Mouse (Mus musculus) kidney, embryonic 16.5 days (tissue): ENCODE results near the gene Hoxc5. TPM values are rescaled to one million over a fixed set of nuclear protein-coding genes. Genes with fewer than 3 reads are reported as not detected.

Source experiments
- ATAC-seq: fragments of 200-750 bp; cut with Nextera tagmentation; 2 replicates; pipeline ENCODE4 v1.8.0; 2017; ENCODE audit warnings: moderate TSS enrichment; ENCODE audit not compliant: low FRiP score, low TSS enrichment
- H3K27ac ChIP-seq: fragments of 300-500 bp; sonication (generic); 2 replicates; pipeline ENCODE4 v1.5.1; 2014; ENCODE audit warnings: low read length
- H3K27me3 ChIP-seq: fragments of 300-500 bp; sonication (generic); 2 replicates; pipeline ENCODE4 v1.6.1; 2014; ENCODE audit warnings: low read length, control low read depth, mixed read lengths; ENCODE audit not compliant: insufficient read depth
- H3K36me3 ChIP-seq: fragments of 300-500 bp; sonication (generic); 2 replicates; pipeline ENCODE4 v1.6.1; 2014; ENCODE audit warnings: low read length, control low read depth, mixed read lengths; ENCODE audit not compliant: insufficient read depth
- H3K4me1 ChIP-seq: fragments of 300-500 bp; sonication (generic); 2 replicates; pipeline ENCODE4 v1.6.1; 2014; ENCODE audit warnings: low read length, control low read depth, mixed read lengths; ENCODE audit not compliant: insufficient read depth
- H3K4me2 ChIP-seq: fragments of 300-500 bp; sonication (generic); replicated peaks from 2 replicates; pipeline ENCODE4 v1.6.1; 2014; ENCODE audit warnings: low read depth, low read length
- H3K4me3 ChIP-seq: fragments of 300-500 bp; sonication (generic); 2 replicates; pipeline ENCODE4 v1.5.1; 2014; ENCODE audit warnings: mild to moderate bottlenecking, low read length
- H3K9ac ChIP-seq: fragments of 300-500 bp; sonication (generic); replicated peaks from 2 replicates; pipeline ENCODE4 v1.6.1; 2014; ENCODE audit warnings: low read length
- H3K9me3 ChIP-seq: fragments of 300-500 bp; sonication (generic); 2 replicates; pipeline ENCODE4 v1.6.1; 2016; ENCODE audit warnings: low read length, control low read depth
- WGBS: fragments of 180-500 bp; shearing (Covaris S2); extraction: QIAGEN DNeasy Blood & Tissue Kit; methylation state at CpG from one replicate; pipeline ENCODE4 v1.1.7; 2014; 5-methylcytosine and 5-hydroxymethylcytosine counted together
- polyA plus RNA-seq: library from polyadenylated mRNA; unstranded; fragments of >200 nt; fragmentation: Nextera tagmentation; extraction: Ambion mirVana; gene quantifications from 2 replicates; pipeline ENCODE4 v1.2.1, GENCODE M21; 2015

Hoxc5 gene
- polyA plus RNA-seq, 1 experiment from 2014 or later = 4.3 TPM

DNA sequence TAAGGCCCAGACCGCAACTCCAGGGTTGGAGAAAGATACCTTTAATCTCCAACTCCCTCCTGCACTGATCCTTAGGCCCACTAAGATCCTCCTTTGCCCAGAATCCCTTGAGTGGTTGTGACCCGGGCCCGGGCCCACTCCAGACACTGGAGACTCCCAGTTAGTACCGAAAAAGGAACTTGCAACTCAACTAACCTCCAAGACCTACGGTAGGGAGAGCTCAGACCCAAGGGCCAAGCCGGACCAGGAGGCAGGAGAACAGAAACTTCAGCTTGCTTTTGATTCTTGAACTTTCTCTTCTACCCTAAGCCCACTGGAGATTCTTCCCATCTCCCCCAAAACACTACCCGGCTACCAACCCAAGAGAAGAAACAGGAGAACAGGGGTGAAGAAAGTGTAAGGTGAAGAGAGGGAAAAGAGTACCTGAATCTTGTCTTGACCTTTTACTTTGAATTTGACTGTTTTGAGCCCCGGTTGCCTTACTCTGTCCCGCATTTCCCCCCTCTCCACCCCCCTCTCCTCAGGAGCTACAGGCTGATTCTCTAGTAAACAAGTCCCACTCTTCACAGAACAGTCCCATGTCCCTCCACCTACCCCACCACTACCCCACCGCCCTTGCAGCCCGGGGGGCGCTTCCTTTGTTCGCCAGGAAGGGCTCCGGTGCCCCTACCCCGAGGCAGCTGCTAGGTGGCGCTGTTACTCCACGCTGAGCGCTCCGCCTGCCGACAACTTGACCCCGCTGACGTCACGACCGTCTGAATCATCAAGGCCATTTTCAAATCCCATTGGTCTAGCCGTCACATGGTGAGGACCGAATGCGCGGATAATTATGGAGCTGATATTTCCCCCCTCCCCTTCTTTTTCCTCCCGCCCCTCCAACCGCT is 1.1 kb upstream of the Hoxc5 start:
- no peaks in the 10 kb centered on the region for H3K36me3 ChIP-seq
- H3K27ac ChIP-seq = peak overlapping the region; percentile 94
- H3K4me3 ChIP-seq = peak overlapping the region; percentile 65
- ATAC-seq = peak; percentile 80
- H3K4me1 ChIP-seq = peaks cover 21% of the 10 kb centered on the region
- peaks cover 24% of the 10 kb centered on the region for H3K27me3 ChIP-seq
- H3K9me3 ChIP-seq = no peaks in the 10 kb centered on the region
- peak overlapping the region; percentile 84 for H3K4me2 ChIP-seq
- WGBS = 3% methylated on average over 29 of the region's 30 CpGs
- peak overlapping the region; percentile 90 for H3K9ac ChIP-seq

DNA sequence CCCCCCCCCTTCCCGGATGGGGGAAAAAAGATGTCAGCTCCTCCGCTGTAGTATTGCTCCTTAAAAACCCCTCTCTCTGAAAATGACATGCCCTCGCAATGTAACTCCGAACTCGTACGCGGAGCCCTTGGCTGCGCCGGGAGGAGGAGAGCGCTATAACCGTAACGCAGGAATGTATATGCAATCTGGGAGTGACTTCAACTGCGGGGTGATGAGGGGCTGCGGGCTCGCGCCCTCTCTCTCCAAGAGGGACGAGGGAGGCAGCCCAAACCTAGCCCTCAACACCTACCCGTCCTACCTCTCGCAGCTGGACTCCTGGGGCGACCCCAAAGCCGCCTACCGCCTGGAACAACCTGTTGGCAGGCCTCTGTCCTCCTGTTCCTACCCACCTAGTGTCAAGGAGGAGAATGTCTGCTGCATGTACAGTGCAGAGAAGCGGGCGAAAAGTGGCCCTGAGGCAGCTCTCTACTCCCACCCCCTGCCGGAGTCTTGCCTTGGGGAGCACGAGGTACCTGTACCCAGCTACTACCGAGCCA is 399 bp upstream of the Hoxc5 start, which contains the start of gene Hoxc10:
TSS of gene Hoxc10 (plus strand) at position 21 of the 536 bp plus-strand sequence.
- ATAC-seq = peak; percentile 58
- Histone ChIP-seq H3K4me2 (peak within 1 kb of the TSS; percentile 84), H3K4me1 (peaks cover 22% of the 10 kb centered on the region), H3K27ac (peak within 1 kb of the TSS; percentile 94), H3K4me3 (peak within 1 kb of the TSS; percentile 65), H3K9me3 (no peaks in the 10 kb centered on the region), H3K27me3 (peaks cover 22% of the 10 kb centered on the region), H3K36me3 (no peaks in the 10 kb centered on the region), H3K9ac (peak within 1 kb of the TSS; percentile 90)
- WGBS = under 1% methylated on average over 27 of the region's 27 CpGs

DNA sequence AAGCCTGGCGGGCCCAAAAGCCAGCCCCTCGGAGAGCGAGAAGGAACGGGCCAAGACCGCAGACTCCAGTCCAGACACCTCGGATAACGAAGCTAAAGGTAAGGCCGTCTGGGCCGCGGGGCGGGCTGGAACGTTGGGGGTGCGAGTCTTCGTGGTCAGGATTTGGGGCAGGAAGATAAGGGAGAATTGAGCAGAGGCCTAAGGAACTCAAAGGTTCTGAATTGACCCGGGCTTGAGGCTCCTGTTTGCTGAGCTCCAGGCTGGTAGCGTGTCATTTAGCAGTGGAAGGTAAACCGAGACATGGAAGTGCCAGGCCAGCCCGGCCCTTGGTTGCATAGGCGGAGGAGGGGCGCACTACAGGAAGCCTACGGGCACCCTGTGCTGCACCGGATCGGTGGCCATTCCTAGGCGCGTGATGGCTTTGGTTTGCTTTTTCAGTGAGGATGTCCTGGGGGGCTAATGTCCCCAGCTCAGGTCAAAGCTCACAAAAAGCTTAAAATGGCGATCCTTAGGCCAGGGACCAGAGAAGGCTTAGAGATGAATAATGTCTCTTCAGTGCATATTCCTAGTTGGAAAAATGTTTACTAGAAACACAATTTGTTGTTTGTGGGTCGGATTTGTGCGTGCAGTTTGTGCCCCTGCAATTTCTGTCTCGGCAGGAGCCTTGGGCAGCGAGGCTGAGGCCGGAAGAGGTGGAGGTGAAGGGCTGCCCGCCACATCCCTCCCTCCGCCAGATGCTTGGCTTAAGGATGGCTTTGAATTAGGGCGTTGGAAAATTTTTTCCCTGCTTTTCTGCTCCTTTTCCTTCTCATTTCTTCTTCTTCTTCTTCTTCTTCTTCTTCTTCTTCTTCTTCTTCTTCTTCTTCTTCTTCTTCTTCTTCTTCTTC is 511 bp downstream of the Hoxc5 start:
- Histone ChIP-seq H3K27me3 (peaks cover 22% of the 10 kb centered on the region), H3K4me2 (peak overlapping the region; percentile 84), H3K36me3 (no peaks in the 10 kb centered on the region), H3K27ac (peak overlapping the region; percentile 94), H3K4me3 (peak overlapping the region; percentile 65), H3K9ac (peak overlapping the region; percentile 90), H3K9me3 (no peaks in the 10 kb centered on the region), H3K4me1 (peaks cover 25% of the 10 kb centered on the region)
- WGBS = 4% methylated on average over 34 of the region's 34 CpGs
- no peak for ATAC-seq

DNA sequence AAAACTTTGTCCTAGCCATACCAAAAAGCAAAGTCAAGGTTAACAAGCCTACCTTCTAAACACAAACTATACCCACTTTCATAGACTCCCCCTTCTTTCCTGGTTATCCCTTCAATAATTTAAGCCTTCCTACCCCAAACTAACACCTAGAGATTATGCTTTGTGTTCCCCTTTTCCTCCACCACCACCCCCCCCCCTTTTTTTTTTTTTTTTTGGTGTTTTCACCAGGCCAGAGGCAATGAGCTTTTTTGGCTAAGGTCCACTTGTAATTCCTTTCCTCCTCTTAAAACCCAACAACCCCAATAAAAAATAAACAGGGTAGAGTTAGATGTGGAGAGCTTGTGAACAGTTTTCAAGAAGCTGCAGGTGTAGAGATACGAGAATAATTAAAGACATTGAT is 2.1 kb downstream of the Hoxc5 start:
- peaks cover 27% of the 10 kb centered on the region for H3K27me3 ChIP-seq
- H3K27ac ChIP-seq = peak overlapping the region; percentile 70; the same call in 1 of the 2 replicates
- H3K4me2 ChIP-seq = peak overlapping the region; percentile 84
- peak overlapping the region; percentile 79 for H3K9ac ChIP-seq
- WGBS = 25% methylated on average over 1 of the region's 1 CpGs
- H3K4me1 ChIP-seq = peaks cover 19% of the 10 kb centered on the region
- H3K36me3 ChIP-seq = no peaks in the 10 kb centered on the region
- peak overlapping the region; percentile 65 for H3K4me3 ChIP-seq
- ATAC-seq = no peak
- H3K9me3 ChIP-seq = no peaks in the 10 kb centered on the region

DNA sequence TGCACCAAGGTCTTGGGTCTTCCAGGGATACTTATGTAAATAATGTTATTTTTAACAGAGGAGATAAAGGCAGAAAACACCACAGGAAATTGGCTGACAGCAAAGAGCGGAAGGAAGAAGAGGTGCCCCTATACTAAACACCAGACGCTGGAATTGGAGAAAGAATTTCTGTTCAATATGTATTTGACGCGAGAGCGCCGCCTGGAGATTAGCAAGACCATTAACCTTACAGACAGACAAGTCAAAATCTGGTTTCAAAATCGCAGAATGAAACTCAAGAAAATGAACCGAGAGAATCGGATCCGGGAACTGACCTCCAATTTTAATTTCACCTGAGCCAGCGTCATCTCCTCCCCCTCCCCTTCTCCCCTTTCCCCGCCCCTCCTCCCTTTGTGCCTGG is 3.5 kb downstream of the Hoxc5 start:
- Histone ChIP-seq H3K4me3 (peak overlapping the region; percentile 54), H3K9ac (peak overlapping the region; percentile 59), H3K4me1 (peaks cover 25% of the 10 kb centered on the region), H3K36me3 (no peaks in the 10 kb centered on the region), H3K4me2 (peak overlapping the region; percentile 84), H3K9me3 (no peaks in the 10 kb centered on the region), H3K27me3 (peaks cover 24% of the 10 kb centered on the region), H3K27ac (peak overlapping the region; percentile 79)
- no peak for ATAC-seq
- WGBS = 3% methylated on average over 12 of the region's 12 CpGs

DNA sequence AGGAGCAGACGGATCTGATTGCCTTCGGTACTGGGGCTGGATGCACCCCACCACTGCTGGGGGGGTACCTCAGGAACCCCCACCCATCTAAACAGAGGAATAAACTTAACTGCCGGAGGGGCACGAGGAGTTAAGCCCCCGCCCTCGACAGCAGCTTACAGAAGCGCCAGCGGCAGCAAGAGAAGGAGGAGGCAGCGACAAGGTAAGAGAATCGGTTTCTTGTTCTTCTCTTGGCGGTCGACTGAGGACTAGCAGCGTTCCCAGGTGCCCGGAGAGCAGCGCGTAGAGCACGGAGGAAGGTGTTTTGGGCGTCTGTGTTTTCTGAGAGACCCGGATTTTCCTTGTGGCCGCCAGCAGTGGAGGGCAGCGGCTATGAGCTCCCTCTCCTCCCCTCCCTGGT is 5.0 kb downstream of the Hoxc5 start:
- 1% methylated on average over 21 of the region's 21 CpGs for WGBS
- peak overlapping the region; percentile 82 for H3K9ac ChIP-seq
- no peak for ATAC-seq
- H3K4me3 ChIP-seq = peak overlapping the region; percentile 54
- H3K4me1 ChIP-seq = peaks cover 27% of the 10 kb centered on the region
- H3K36me3 ChIP-seq = no peaks in the 10 kb centered on the region
- H3K27ac ChIP-seq = peak overlapping the region; percentile 75
- H3K4me2 ChIP-seq = peak overlapping the region; percentile 84
- peaks cover 30% of the 10 kb centered on the region for H3K27me3 ChIP-seq
- H3K9me3 ChIP-seq = no peaks in the 10 kb centered on the region

DNA sequence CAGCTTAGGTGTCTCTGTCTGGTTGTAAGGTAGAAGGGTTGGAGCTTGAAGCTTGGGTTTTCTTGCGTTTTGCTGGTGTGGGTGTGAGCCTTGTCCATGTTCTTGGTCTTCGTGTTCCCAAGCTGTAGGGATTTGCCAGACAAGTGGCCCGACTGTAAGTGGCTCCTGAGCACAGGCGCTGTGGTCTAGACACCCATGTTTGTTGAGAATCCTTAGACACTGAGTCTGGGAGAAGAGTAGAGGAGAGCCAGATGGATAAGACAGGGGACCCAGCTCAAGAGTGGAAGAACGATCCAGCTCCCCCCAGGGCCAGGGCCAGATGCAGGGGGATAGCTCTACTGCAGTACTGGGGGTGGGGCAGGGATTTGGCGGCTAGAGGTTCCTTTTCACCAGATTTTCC is 5.5 kb downstream of the Hoxc5 start:
- peak overlapping the region; percentile 54 for H3K4me3 ChIP-seq
- WGBS = 8% methylated on average over 6 of the region's 6 CpGs
- peaks cover 31% of the 10 kb centered on the region for H3K4me1 ChIP-seq
- H3K27ac ChIP-seq = peak overlapping the region; percentile 75
- H3K9me3 ChIP-seq = no peaks in the 10 kb centered on the region
- peaks cover 30% of the 10 kb centered on the region for H3K27me3 ChIP-seq
- no peak for ATAC-seq
- H3K9ac ChIP-seq = peak overlapping the region; percentile 82
- peak overlapping the region; percentile 84 for H3K4me2 ChIP-seq
- no peaks in the 10 kb centered on the region for H3K36me3 ChIP-seq

DNA sequence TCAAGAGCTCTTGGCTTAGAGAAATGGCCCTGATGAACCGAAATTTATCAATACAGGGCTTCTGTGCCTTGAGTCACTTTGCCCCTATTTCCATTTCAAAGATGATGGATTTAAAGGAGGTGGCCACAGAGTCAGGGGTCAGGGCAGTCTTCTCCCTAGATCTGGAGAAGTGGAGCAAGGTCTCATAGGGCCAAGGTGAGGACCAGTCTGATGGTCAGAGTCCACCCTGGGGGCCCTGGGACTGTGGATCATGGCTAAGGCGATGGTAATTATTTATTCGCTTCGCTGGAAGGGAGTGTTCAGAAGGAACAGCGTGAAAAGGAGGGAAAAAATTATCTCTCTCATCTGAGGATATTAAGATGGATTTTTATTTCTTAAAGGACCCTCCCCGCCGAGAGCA is 7.8 kb downstream of the Hoxc5 start:
- Histone ChIP-seq H3K4me1 (peaks cover 49% of the 10 kb centered on the region), H3K27ac (peak overlapping the region; percentile 97), H3K9ac (peak overlapping the region; percentile 97), H3K9me3 (no peaks in the 10 kb centered on the region), H3K36me3 (no peaks in the 10 kb centered on the region), H3K27me3 (peaks cover 31% of the 10 kb centered on the region), H3K4me3 (peak overlapping the region; percentile 59), H3K4me2 (peak overlapping the region; percentile 84)
- WGBS = 6% methylated on average over 7 of the region's 7 CpGs
- no peak for ATAC-seq

DNA sequence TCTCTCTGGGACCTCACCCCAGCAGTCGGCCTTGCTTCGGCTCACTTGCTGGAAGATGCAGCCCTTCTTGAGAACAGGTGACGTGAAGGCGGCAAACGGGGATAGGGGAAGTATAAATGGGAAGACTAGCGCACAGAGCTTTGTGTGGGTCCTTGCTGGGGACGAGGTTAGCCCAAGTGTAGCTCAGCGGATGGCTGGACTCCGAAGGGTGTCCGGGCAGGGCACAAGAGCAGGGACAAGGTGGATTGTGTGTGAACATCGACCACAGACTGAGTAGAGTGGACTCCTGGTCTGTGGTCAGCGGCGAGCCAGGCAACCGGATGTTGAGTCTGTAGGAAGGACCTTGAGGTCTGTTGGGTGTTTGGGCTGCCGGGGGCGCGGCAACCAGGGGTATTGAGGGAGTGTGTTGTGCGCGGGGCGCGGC is 8.5 kb downstream of the Hoxc5 start:
- under 1% methylated on average over 21 of the region's 21 CpGs for WGBS
- peak; percentile 50; the same call in 1 of the 2 replicates for ATAC-seq
- Histone ChIP-seq H3K27ac (peak overlapping the region; percentile 97), H3K4me2 (peak overlapping the region; percentile 84), H3K27me3 (peaks cover 25% of the 10 kb centered on the region; the same call in 1 of the 2 replicates), H3K9ac (peak overlapping the region; percentile 97), H3K9me3 (no peaks in the 10 kb centered on the region), H3K4me1 (peaks cover 49% of the 10 kb centered on the region), H3K36me3 (no peaks in the 10 kb centered on the region), H3K4me3 (peak overlapping the region; percentile 59)
